Mouse (Mus musculus): Measurements from ENCODE around the gene Stk17b.

Gene Stk17b

GRCm38 (mm10) chr1:53818072-53818862, 33.2 kb upstream of the Stk17b start:
- Histone ChIP-seq H3K27me3 (ENCODE audit: insufficient read depth, low read length) (no peaks in the 10 kb centered on the region), H3K9me3 (ENCODE audit: low read length) (no peaks in the 10 kb centered on the region), H3K4me1 (replicated peaks; ENCODE audit: low read depth, low read length) (peaks cover 13% of the 10 kb centered on the region), H3K36me3 (ENCODE audit: insufficient read depth, low read length) (no peaks in the 10 kb centered on the region), H3K4me3 (replicated peaks; ENCODE audit: low read length) (no peak overlapping the region)
- TF ChIP-seq NANOG (IDR thresholded peaks at IDR 0.05; ENCODE audit: borderline replicate concordance, low read length) (no peak), POU5F1 (IDR thresholded peaks at IDR 0.05; ENCODE audit: borderline replicate concordance, low read length) (no peak), CTCF (conservative IDR thresholded peaks at IDR 0.05; ENCODE audit: low read length) (no peak)

- Histone ChIP-seq H3K4me1 (replicated peaks; ENCODE audit: low read depth, low read length) (peaks cover 6% of the 10 kb centered on the region; the same call in 1 of the 2 replicates), H3K36me3 (ENCODE audit: insufficient read depth, low read length) (no peaks in the 10 kb centered on the region), H3K9me3 (ENCODE audit: low read length) (no peaks in the 10 kb centered on the region), H3K4me3 (replicated peaks; ENCODE audit: low read length) (no peak overlapping the region), H3K27me3 (ENCODE audit: insufficient read depth, low read length) (no peaks in the 10 kb centered on the region)
- no peak for TF ChIP-seq NANOG (IDR thresholded peaks at IDR 0.05; ENCODE audit: borderline replicate concordance, low read length)
- no peak for TF ChIP-seq CTCF (conservative IDR thresholded peaks at IDR 0.05; ENCODE audit: low read length)
- no peak for TF ChIP-seq POU5F1 (IDR thresholded peaks at IDR 0.05; ENCODE audit: borderline replicate concordance, low read length)
These were observed 31.3 kb upstream of the Stk17b start for GRCm38 (mm10) chr1:53816353-53816752.

DNA sequence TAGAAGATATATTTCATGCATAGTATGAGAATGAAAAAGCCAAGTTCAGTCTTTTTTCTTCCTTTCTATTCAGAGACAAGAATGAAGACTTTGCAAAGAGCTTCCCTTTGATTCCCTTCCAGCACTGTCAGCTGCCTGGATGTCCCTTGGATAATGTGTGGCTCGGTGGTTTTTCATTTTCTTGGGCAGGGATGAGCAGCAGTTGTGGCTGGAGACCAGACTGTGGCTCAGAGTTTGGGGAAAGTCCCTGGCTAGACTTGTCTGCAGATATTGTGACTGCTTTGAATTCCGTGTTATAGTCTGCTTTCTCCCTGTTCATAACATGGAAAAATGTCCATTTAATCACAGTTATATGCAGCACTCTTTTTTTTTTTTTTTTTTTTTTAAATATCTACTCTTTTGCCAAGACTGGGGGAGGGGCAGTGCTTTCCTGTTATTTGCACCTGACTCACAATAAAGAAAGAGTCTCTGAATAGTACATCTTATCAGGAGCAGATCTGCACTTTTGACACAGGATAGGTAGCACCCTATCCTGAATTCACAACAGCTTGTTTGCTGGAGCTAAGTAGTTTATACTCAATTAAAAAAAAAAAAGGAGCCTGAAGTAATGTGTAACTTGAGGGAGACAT, 29.2 kb upstream of the Stk17b start:
- Histone ChIP-seq H3K4me1 (replicated peaks; ENCODE audit: low read depth, low read length) (peaks cover 6% of the 10 kb centered on the region; the same call in 1 of the 2 replicates), H3K4me3 (replicated peaks; ENCODE audit: low read length) (no peak overlapping the region), H3K27me3 (ENCODE audit: insufficient read depth, low read length) (no peaks in the 10 kb centered on the region), H3K9me3 (ENCODE audit: low read length) (no peaks in the 10 kb centered on the region), H3K36me3 (ENCODE audit: insufficient read depth, low read length) (no peaks in the 10 kb centered on the region)
- TF ChIP-seq NANOG (IDR thresholded peaks at IDR 0.05; ENCODE audit: borderline replicate concordance, low read length): no peak
- TF ChIP-seq POU5F1 (IDR thresholded peaks at IDR 0.05; ENCODE audit: borderline replicate concordance, low read length): no peak
- no peak for TF ChIP-seq CTCF (conservative IDR thresholded peaks at IDR 0.05; ENCODE audit: low read length)

DNA sequence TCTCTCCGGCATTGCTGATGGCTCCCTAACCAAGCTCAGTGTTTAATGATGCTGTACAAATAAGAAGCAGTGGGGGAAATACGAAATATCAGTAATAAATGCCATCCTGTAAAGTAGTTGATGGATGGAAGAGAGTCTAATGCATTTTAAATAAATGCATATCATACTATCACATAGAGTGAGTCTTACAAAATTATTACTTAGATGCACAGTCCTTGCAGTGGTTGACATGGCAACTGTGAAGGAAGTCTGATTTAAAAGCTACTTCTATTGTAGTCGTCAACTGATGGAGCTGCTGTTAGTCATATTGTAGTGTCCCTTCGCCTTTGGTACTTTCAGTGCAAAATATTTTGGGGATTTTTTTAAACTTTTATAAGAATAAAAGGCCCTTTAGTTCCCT, 26.9 kb upstream of the Stk17b start:
- Histone ChIP-seq H3K36me3 (ENCODE audit: insufficient read depth, low read length) (no peaks in the 10 kb centered on the region), H3K9me3 (ENCODE audit: low read length) (no peaks in the 10 kb centered on the region), H3K27me3 (ENCODE audit: insufficient read depth, low read length) (no peaks in the 10 kb centered on the region), H3K4me1 (replicated peaks; ENCODE audit: low read depth, low read length) (peaks cover 6% of the 10 kb centered on the region; the same call in 1 of the 2 replicates), H3K4me3 (replicated peaks; ENCODE audit: low read length) (no peak overlapping the region)
- no peak for TF ChIP-seq POU5F1 (IDR thresholded peaks at IDR 0.05; ENCODE audit: borderline replicate concordance, low read length)
- TF ChIP-seq CTCF (conservative IDR thresholded peaks at IDR 0.05; ENCODE audit: low read length): no peak
- TF ChIP-seq NANOG (IDR thresholded peaks at IDR 0.05; ENCODE audit: borderline replicate concordance, low read length): no peak

DNA sequence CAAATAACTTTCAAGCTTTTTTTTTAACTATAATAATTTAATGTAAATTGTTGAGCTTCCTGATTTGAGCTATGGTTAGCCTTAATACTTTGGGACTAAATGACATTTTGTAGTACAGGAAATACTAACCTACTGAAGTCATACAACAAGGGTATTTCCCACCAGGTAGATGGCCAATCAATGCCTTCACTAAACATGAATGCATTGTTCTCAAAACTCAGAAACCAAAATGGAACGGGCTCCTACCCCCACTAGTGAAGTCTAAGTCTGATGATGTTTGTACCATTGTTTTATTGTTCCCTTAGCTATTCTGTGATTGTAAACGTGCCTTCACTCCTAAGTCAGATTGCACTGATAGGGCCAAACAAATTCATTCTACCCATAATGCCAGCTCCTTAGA, 23.2 kb upstream of the Stk17b start:
- H3K9me3 ChIP-seq (ENCODE audit: low read length): no peaks in the 10 kb centered on the region
- no peak overlapping the region for H3K4me3 ChIP-seq (replicated peaks; ENCODE audit: low read length)
- TF ChIP-seq CTCF (conservative IDR thresholded peaks at IDR 0.05; ENCODE audit: low read length) (no peak), NANOG (IDR thresholded peaks at IDR 0.05; ENCODE audit: borderline replicate concordance, low read length) (no peak), POU5F1 (IDR thresholded peaks at IDR 0.05; ENCODE audit: borderline replicate concordance, low read length) (no peak)
- 0 out of 2 replicates have a peak, but pooled peaks cover 3% of the 10 kb centered on the region for H3K4me1 ChIP-seq (replicated peaks; ENCODE audit: low read depth, low read length)
- no peaks in the 10 kb centered on the region for H3K36me3 ChIP-seq (ENCODE audit: insufficient read depth, low read length)
- no peaks in the 10 kb centered on the region for H3K27me3 ChIP-seq (ENCODE audit: insufficient read depth, low read length)

GRCm38 (mm10) chr1:53797811-53798210, 12.8 kb upstream of the Stk17b start:
- no peak overlapping the region for H3K4me3 ChIP-seq (replicated peaks; ENCODE audit: low read length)
- no peak for TF ChIP-seq POU5F1 (IDR thresholded peaks at IDR 0.05; ENCODE audit: borderline replicate concordance, low read length)
- no peak for TF ChIP-seq NANOG (IDR thresholded peaks at IDR 0.05; ENCODE audit: borderline replicate concordance, low read length)
- no peak for TF ChIP-seq CTCF (conservative IDR thresholded peaks at IDR 0.05; ENCODE audit: low read length)

DNA sequence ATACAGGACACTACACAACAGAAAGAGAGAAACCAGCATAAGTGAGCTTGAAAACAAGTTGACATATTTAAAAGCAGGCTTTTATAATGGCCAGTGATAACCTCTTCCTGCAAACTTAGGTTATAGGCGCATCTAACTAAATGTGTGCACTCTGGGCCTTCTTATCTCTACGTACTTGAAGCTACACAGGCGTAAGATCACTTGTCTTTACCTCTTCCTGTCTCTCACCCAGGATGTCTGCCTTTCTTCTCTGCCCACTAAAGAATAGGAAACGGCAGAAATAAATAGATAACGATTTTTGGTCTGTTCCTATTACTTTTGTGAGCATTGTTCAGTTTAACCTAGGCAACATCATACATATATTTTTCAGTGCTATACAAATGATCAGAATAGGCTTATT, 12.1 kb upstream of the Stk17b start:
- no peaks in the 10 kb centered on the region for H3K36me3 ChIP-seq (ENCODE audit: insufficient read depth, low read length)
- no peak for TF ChIP-seq NANOG (IDR thresholded peaks at IDR 0.05; ENCODE audit: borderline replicate concordance, low read length)
- no peak for TF ChIP-seq POU5F1 (IDR thresholded peaks at IDR 0.05; ENCODE audit: borderline replicate concordance, low read length)
- TF ChIP-seq CTCF (conservative IDR thresholded peaks at IDR 0.05; ENCODE audit: low read length): no peak
- no peak overlapping the region for H3K4me3 ChIP-seq (replicated peaks; ENCODE audit: low read length)
- H3K9me3 ChIP-seq (ENCODE audit: low read length): peaks cover 13% of the 10 kb centered on the region
- no peaks in the 10 kb centered on the region for H3K27me3 ChIP-seq (ENCODE audit: insufficient read depth, low read length)
- H3K4me1 ChIP-seq (replicated peaks; ENCODE audit: low read depth, low read length): no peaks in the 10 kb centered on the region

More at GRCm38 (mm10) chr1:53797811-53798210, 12.8 kb upstream of the Stk17b start:
- Histone ChIP-seq H3K36me3 (ENCODE audit: insufficient read depth, low read length) (no peaks in the 10 kb centered on the region), H3K4me1 (replicated peaks; ENCODE audit: low read depth, low read length) (no peaks in the 10 kb centered on the region), H3K27me3 (ENCODE audit: insufficient read depth, low read length) (no peaks in the 10 kb centered on the region), H3K9me3 (ENCODE audit: low read length) (peaks cover 8% of the 10 kb centered on the region; the same call in 1 of the 2 replicates)

DNA sequence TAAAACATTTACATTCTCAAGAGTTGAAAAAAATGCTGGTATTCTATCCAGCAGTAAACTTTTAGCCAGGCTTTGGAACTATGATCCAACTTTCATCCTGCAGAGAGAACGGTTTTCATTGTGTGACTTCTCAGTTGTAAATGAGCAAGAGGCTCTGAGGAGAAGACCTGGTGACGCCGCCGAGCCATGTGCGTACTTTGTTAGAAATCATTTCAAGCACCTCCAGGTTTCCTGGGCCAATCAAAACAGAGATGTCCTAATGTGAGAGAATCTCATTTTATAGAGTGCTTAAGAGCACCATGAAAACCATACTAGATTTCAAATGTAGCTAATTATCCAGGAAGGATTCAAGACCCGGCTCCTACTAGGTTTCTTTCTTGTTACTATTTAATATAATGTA, 11.2 kb upstream of the Stk17b start:
- no peak overlapping the region for H3K4me3 ChIP-seq (replicated peaks; ENCODE audit: low read length)
- no peaks in the 10 kb centered on the region for H3K36me3 ChIP-seq (ENCODE audit: insufficient read depth, low read length)
- TF ChIP-seq NANOG (IDR thresholded peaks at IDR 0.05; ENCODE audit: borderline replicate concordance, low read length): no peak
- TF ChIP-seq POU5F1 (IDR thresholded peaks at IDR 0.05; ENCODE audit: borderline replicate concordance, low read length): no peak
- TF ChIP-seq CTCF (conservative IDR thresholded peaks at IDR 0.05; ENCODE audit: low read length): no peak
- peaks cover 21% of the 10 kb centered on the region for H3K9me3 ChIP-seq (ENCODE audit: low read length)
- H3K27me3 ChIP-seq (ENCODE audit: insufficient read depth, low read length): no peaks in the 10 kb centered on the region
- no peaks in the 10 kb centered on the region for H3K4me1 ChIP-seq (replicated peaks; ENCODE audit: low read depth, low read length)

Data from E14TG2a.4 (cell line).